Mouse (Mus musculus): ENCODE results near the gene Dnajc25.

The Dnajc25 gene

DNA sequence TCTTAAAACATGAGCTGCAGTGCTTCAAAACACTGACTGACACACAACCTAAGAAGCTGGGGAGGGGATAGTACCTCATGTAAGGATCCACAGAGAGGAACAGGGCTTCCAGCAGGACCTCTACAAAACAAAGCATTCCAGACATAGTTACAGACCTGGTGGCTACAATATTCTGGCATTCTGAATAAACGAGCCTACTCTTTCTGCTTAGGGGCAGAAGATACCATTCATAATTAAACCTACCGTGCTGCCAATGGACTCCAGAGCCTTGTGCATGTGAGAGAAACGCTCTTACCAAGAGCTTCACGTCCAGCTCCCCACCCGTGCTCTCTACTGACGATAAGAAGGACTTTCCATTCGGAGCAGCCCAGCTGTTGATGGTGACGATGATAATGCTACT lies 12.1 kb upstream of the Dnajc25 start:
- peaks cover 33% of the 10 kb centered on the region for H3K4me1 ChIP-seq (replicated peaks; ENCODE audit: low read depth, low read length)
- peaks cover 6% of the 10 kb centered on the region; the same call in 1 of the 2 replicates for H3K27me3 ChIP-seq (ENCODE audit: insufficient read depth, low read length)
- H3K36me3 ChIP-seq (ENCODE audit: insufficient read depth, low read length): peaks cover 4% of the 10 kb centered on the region; the same call in 1 of the 2 replicates
- H3K4me3 ChIP-seq (replicated peaks; ENCODE audit: low read length): no peak overlapping the region
- H3K9me3 ChIP-seq (ENCODE audit: low read length): no peaks in the 10 kb centered on the region; the same call in 1 of the 2 replicates
- no peak for TF ChIP-seq POU5F1 (IDR thresholded peaks at IDR 0.05; ENCODE audit: borderline replicate concordance, low read length)
- TF ChIP-seq CTCF (conservative IDR thresholded peaks at IDR 0.05; ENCODE audit: low read length): no peak
- no peak for TF ChIP-seq NANOG (IDR thresholded peaks at IDR 0.05; ENCODE audit: borderline replicate concordance, low read length)

GRCm38 (mm10) chr4:58985157-58985648 lies 9.7 kb upstream of the Dnajc25 start:
- no peaks in the 10 kb centered on the region; the same call in 1 of the 2 replicates for H3K9me3 ChIP-seq (ENCODE audit: low read length)
- H3K4me3 ChIP-seq (replicated peaks; ENCODE audit: low read length): no peak overlapping the region
- TF ChIP-seq POU5F1 (IDR thresholded peaks at IDR 0.05; ENCODE audit: borderline replicate concordance, low read length) (no peak), CTCF (conservative IDR thresholded peaks at IDR 0.05; ENCODE audit: low read length) (peak; percentile 89), NANOG (IDR thresholded peaks at IDR 0.05; ENCODE audit: borderline replicate concordance, low read length) (0 out of 2 replicates have a peak, but pooled peaks have one; percentile 4)

DNA sequence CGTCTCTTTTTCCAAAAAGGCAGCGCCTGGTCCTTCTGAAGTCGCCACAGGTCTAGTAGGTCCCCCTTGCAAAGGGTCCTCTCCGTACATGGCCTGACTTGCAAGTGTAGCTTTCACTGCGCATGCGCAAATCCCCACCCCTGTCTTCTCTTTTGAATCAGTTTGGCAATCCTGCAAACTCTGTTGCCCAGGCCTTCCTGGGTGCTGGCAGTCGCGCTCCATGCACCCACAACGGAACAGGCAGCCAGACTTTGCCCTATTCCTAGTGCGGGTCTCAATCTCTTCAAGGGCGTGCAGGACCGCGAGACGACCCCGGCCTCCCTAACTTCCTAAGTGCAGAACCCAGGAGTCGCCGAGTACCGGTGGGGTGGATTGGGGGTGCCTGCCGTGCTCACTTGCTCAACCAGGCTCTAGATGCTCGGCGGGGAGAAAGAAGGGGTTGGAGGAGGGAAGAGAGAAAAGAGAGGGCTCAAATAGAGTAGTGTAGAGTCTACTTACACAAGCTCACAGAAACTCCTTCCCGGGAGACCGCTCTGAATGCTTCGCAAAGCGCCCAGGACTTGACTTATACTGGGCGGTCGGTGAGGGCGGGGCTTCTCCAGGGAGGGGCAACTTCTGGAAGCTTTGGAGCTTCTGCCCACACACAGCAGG lies 8.2 kb upstream of the Dnajc25 start, which contains the start of gene Ptgr1:
Gene Ptgr1 (minus strand): TSS at position 580 of the 651 bp plus-strand sequence.
- Histone ChIP-seq H3K9me3 (ENCODE audit: low read length) (no peaks in the 10 kb centered on the region; the same call in 1 of the 2 replicates), H3K4me3 (replicated peaks; ENCODE audit: low read length) (peak within 1 kb of the TSS; percentile 82), H3K4me1 (replicated peaks; ENCODE audit: low read depth, low read length) (peaks cover 48% of the 10 kb centered on the region), H3K27me3 (ENCODE audit: insufficient read depth, low read length) (peaks cover 13% of the 10 kb centered on the region), H3K36me3 (ENCODE audit: insufficient read depth, low read length) (peaks cover 4% of the 10 kb centered on the region; the same call in 1 of the 2 replicates)
- TF ChIP-seq POU5F1 (IDR thresholded peaks at IDR 0.05; ENCODE audit: borderline replicate concordance, low read length) (no peak), CTCF (conservative IDR thresholded peaks at IDR 0.05; ENCODE audit: low read length) (no peak), NANOG (IDR thresholded peaks at IDR 0.05; ENCODE audit: borderline replicate concordance, low read length) (no peak)

More at GRCm38 (mm10) chr4:58985157-58985648, 9.7 kb upstream of the Dnajc25 start:
- Histone ChIP-seq H3K36me3 (ENCODE audit: insufficient read depth, low read length) (peaks cover 4% of the 10 kb centered on the region; the same call in 1 of the 2 replicates), H3K4me1 (replicated peaks; ENCODE audit: low read depth, low read length) (peaks cover 37% of the 10 kb centered on the region), H3K27me3 (ENCODE audit: insufficient read depth, low read length) (peaks cover 6% of the 10 kb centered on the region; the same call in 1 of the 2 replicates)

DNA sequence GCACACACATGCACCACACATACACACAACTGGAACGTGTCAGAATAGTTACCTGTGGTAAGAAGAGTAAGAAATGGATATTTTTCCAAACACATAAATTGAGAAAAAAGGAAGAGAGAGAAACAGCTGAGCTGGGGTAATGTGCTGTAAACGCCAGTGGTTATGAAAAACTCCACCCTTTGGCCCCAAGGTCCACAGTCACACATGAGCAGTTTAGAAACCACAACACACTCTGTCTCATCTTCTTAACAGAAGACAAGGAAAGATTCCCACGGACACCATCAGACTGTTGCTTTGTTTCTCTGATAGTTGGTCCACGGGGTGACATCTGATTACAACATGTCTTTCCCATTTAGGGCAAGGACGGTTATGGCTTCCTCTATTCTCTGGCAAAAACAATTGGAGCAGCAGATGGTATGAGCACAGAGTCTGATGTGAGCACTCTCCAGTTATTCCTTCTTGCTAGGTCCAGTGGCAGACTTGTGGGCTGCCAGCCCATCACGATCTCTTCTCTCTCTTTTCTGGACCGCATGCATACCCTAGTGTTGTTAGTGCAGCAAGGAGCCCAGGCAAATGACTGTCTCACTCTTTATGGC lies 5.5 kb upstream of the Dnajc25 start:
- Histone ChIP-seq H3K9me3 (ENCODE audit: low read length) (no peaks in the 10 kb centered on the region), H3K36me3 (ENCODE audit: insufficient read depth, low read length) (no peaks in the 10 kb centered on the region)

DNA sequence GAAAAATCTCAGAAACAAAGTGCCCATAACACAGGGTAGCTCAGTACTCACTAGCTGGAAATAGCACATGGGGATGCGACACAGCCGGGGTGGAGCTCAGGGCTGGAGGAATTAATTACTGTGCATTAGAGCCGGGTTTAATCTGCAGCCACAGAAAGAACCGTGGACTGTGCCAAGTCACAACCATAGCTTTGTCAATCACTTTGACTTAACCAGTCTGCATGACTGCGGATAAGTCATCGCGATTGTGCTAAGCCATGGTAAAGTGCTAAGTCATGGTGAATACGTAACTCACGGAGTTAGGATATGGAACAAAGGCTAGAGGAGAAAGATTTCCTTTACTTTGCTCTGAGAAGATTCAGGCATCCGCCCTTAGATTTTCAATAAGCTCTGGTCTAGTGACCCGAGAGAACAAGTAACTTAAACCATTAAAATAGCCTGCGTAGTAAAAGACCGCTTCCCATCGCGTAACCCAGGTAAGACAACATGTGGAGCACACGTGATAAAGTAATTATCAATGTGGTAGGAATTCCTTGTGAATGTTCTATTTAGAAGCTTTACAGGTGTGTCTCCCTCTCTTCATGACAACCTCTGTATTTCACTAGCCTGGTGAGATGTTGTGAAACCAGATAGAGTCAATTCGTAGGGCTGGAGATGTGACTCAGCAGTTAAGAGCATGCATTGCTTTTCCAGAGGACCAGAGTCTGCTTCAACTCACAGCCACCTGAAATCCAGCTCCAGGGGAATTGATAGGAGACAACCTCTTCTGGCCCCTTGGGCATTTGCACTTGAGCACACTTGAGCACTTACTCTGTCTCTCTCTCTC lies 4.0 kb upstream of the Dnajc25 start:
- no peaks in the 10 kb centered on the region for H3K36me3 ChIP-seq (ENCODE audit: insufficient read depth, low read length)
- H3K27me3 ChIP-seq (ENCODE audit: insufficient read depth, low read length): peaks cover 33% of the 10 kb centered on the region
- no peaks in the 10 kb centered on the region for H3K9me3 ChIP-seq (ENCODE audit: low read length)
- H3K4me3 ChIP-seq (replicated peaks; ENCODE audit: low read length): no peak overlapping the region
- TF ChIP-seq CTCF (conservative IDR thresholded peaks at IDR 0.05; ENCODE audit: low read length) (no peak), POU5F1 (IDR thresholded peaks at IDR 0.05; ENCODE audit: borderline replicate concordance, low read length) (no peak), NANOG (IDR thresholded peaks at IDR 0.05; ENCODE audit: borderline replicate concordance, low read length) (no peak)
- peaks cover 53% of the 10 kb centered on the region for H3K4me1 ChIP-seq (replicated peaks; ENCODE audit: low read depth, low read length)

More for the DNA sequence above, 5.5 kb upstream of the Dnajc25 start:
- Histone ChIP-seq H3K27me3 (ENCODE audit: insufficient read depth, low read length) (peaks cover 30% of the 10 kb centered on the region), H3K4me3 (replicated peaks; ENCODE audit: low read length) (no peak overlapping the region), H3K4me1 (replicated peaks; ENCODE audit: low read depth, low read length) (peaks cover 50% of the 10 kb centered on the region)
- TF ChIP-seq NANOG (IDR thresholded peaks at IDR 0.05; ENCODE audit: borderline replicate concordance, low read length) (no peak), CTCF (conservative IDR thresholded peaks at IDR 0.05; ENCODE audit: low read length) (no peak), POU5F1 (IDR thresholded peaks at IDR 0.05; ENCODE audit: borderline replicate concordance, low read length) (no peak)

GRCm38 (mm10) chr4:58992195-58992594 lies 2.7 kb upstream of the Dnajc25 start:
- Histone ChIP-seq H3K9me3 (ENCODE audit: low read length) (no peaks in the 10 kb centered on the region), H3K27me3 (ENCODE audit: insufficient read depth, low read length) (peaks cover 29% of the 10 kb centered on the region), H3K36me3 (ENCODE audit: insufficient read depth, low read length) (no peaks in the 10 kb centered on the region), H3K4me1 (replicated peaks; ENCODE audit: low read depth, low read length) (peaks cover 39% of the 10 kb centered on the region), H3K4me3 (replicated peaks; ENCODE audit: low read length) (no peak overlapping the region)
- TF ChIP-seq POU5F1 (IDR thresholded peaks at IDR 0.05; ENCODE audit: borderline replicate concordance, low read length) (no peak), CTCF (conservative IDR thresholded peaks at IDR 0.05; ENCODE audit: low read length) (no peak), NANOG (IDR thresholded peaks at IDR 0.05; ENCODE audit: borderline replicate concordance, low read length) (no peak)

DNA sequence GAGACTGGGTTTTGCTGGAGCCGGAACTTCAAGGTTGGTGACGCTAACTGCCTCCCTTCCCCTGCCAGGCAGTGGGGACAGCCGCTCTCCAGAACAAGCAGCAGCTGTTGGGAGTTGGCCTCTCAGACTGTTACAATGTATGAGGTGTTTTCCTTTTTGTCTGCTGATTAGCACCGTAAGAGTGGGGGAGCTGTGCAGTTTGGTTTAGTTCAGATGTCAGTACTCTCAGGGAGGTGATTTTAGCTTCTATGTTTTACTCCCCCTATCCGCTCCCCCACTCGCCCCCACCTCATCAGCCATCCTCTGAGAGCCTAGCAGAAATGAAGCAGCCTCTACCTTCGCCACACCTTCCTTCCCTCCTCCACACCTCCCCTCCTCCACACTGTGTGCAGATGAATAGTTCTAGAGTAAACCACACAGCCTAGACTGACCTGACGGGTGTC lies 410 bp downstream of the Dnajc25 start:
- H3K4me1 ChIP-seq (replicated peaks; ENCODE audit: low read depth, low read length): peaks cover 28% of the 10 kb centered on the region
- H3K36me3 ChIP-seq (ENCODE audit: insufficient read depth, low read length): no peaks in the 10 kb centered on the region
- H3K9me3 ChIP-seq (ENCODE audit: low read length): peaks cover 4% of the 10 kb centered on the region; the same call in 1 of the 2 replicates
- no peak for TF ChIP-seq NANOG (IDR thresholded peaks at IDR 0.05; ENCODE audit: borderline replicate concordance, low read length)
- H3K4me3 ChIP-seq (replicated peaks; ENCODE audit: low read length): 0 out of 2 replicates have a peak overlapping the region, but pooled peaks have one; percentile 20
- H3K27me3 ChIP-seq (ENCODE audit: insufficient read depth, low read length): peaks cover 29% of the 10 kb centered on the region

DNA sequence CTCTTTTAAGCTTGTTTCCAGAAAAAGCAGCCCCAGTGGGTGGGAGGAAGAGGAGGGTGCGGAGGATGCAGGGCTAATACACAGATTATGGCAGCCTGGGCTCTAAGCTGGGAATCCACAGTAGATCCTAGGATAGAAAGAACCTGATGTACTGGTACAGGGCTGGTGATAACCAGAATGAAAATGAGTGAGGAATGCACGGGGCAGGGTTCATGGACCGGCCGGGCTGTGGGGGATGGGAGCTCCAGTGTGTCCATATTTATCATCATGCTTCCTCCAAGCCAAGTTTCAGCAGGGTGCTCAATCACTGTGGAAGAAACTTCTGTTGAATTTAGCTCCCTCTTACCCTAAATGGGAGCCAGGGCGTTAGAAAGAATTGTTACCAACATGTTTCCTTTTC lies 2.2 kb downstream of the Dnajc25 start:
- peaks cover 4% of the 10 kb centered on the region; the same call in 1 of the 2 replicates for H3K9me3 ChIP-seq (ENCODE audit: low read length)
- H3K36me3 ChIP-seq (ENCODE audit: insufficient read depth, low read length): no peaks in the 10 kb centered on the region
- TF ChIP-seq NANOG (IDR thresholded peaks at IDR 0.05; ENCODE audit: borderline replicate concordance, low read length): no peak
- TF ChIP-seq POU5F1 (IDR thresholded peaks at IDR 0.05; ENCODE audit: borderline replicate concordance, low read length): no peak
- no peak for TF ChIP-seq CTCF (conservative IDR thresholded peaks at IDR 0.05; ENCODE audit: low read length)
- peaks cover 20% of the 10 kb centered on the region for H3K27me3 ChIP-seq (ENCODE audit: insufficient read depth, low read length)
- peaks cover 17% of the 10 kb centered on the region for H3K4me1 ChIP-seq (replicated peaks; ENCODE audit: low read depth, low read length)
- no peak overlapping the region for H3K4me3 ChIP-seq (replicated peaks; ENCODE audit: low read length)

Data from E14TG2a.4 (cell line).